Mouse (Mus musculus) heart, embryonic 14.5 days (tissue): ENCODE data around the gene Mtrf1l. TPM values are rescaled to one million over a fixed set of nuclear protein-coding genes. Genes with fewer than 3 reads are reported as not detected.

Source experiments
- ATAC-seq: fragments of 200-750 bp; cut with Nextera tagmentation; 2 replicates; pipeline ENCODE4 v1.8.0; 2017; ENCODE audit warnings: low read depth, moderate TSS enrichment; ENCODE audit not compliant: insufficient number of reproducible peaks, insufficient read depth, low FRiP score
- H3K27ac ChIP-seq, 2 experiments: fragments of 200-500 bp in 1 of 2; fragments of 300-500 bp in 1 of 2; sonication (generic) in 1 of 2; replicated peaks in 1 of 2; 2 replicates each; pipeline ENCODE4 v1.5.1; 2012 to 2014; ENCODE audit warnings: low read depth in 2 of 2, low read length in 2 of 2, control low read depth in 1 of 2, mild to moderate bottlenecking in 1 of 2, mixed read lengths in 1 of 2; ENCODE audit not compliant: control insufficient read depth in 1 of 2, insufficient read depth in 1 of 2
- H3K27me3 ChIP-seq: fragments of 300-500 bp; sonication (generic); 2 replicates; pipeline ENCODE4 v1.6.1; 2014; ENCODE audit warnings: mild to moderate bottlenecking, low read length, control low read depth; ENCODE audit not compliant: control insufficient read depth, insufficient read depth
- H3K36me3 ChIP-seq: fragments of 300-500 bp; sonication (generic); 2 replicates; pipeline ENCODE4 v1.6.1; 2014; ENCODE audit warnings: mild to moderate bottlenecking, control low read depth, low read length, mixed read lengths; ENCODE audit not compliant: control insufficient read depth, insufficient read depth
- H3K4me1 ChIP-seq, 2 experiments: fragments of 200-500 bp in 1 of 2; fragments of 300-500 bp in 1 of 2; sonication (generic) in 1 of 2; 2 replicates each; pipeline ENCODE4 v1.6.1; 2012 to 2014; ENCODE audit warnings: low read length in 2 of 2, control low read depth in 1 of 2, mixed read lengths in 1 of 2; ENCODE audit not compliant: control insufficient read depth in 2 of 2, insufficient read depth in 2 of 2
- H3K4me2 ChIP-seq: fragments of 300-500 bp; sonication (generic); 2 replicates; pipeline ENCODE4 v1.6.1; 2014; ENCODE audit warnings: mild to moderate bottlenecking, low read length
- H3K4me3 ChIP-seq, 2 experiments: fragments of 200-500 bp in 1 of 2; fragments of 300-500 bp in 1 of 2; sonication (generic) in 1 of 2; 2 replicates each; pipeline ENCODE4 v1.5.1; 2012 to 2014; ENCODE audit warnings: low read length in 2 of 2, mild to moderate bottlenecking in 2 of 2, control low read depth in 1 of 2, low read depth in 1 of 2, moderate library complexity in 1 of 2; ENCODE audit not compliant: control insufficient read depth in 1 of 2, insufficient read depth in 1 of 2
- H3K9ac ChIP-seq: fragments of 300-500 bp; sonication (generic); 2 replicates; pipeline ENCODE4 v1.6.1; 2014; ENCODE audit warnings: mild to moderate bottlenecking, low read length
- H3K9me3 ChIP-seq: fragments of 300-500 bp; sonication (generic); 2 replicates; pipeline ENCODE4 v1.6.1; 2016; ENCODE audit warnings: low read length, control low read depth; ENCODE audit not compliant: control insufficient read depth
- WGBS: fragments of 180-500 bp; shearing (Covaris S2); extraction: QIAGEN DNeasy Blood & Tissue Kit; methylation state at CpG from one replicate; pipeline ENCODE4 v1.1.7; 2014; 5-methylcytosine and 5-hydroxymethylcytosine counted together
- polyA plus RNA-seq: library from polyadenylated mRNA; unstranded; fragments of >200 nt; fragmentation: Nextera tagmentation; extraction: Ambion mirVana; gene quantifications from 2 replicates; pipeline ENCODE4 v1.2.1, GENCODE M21; 2014

The Mtrf1l gene
- polyA plus RNA-seq, 1 experiment from 2014 or later: 15.9 TPM

DNA sequence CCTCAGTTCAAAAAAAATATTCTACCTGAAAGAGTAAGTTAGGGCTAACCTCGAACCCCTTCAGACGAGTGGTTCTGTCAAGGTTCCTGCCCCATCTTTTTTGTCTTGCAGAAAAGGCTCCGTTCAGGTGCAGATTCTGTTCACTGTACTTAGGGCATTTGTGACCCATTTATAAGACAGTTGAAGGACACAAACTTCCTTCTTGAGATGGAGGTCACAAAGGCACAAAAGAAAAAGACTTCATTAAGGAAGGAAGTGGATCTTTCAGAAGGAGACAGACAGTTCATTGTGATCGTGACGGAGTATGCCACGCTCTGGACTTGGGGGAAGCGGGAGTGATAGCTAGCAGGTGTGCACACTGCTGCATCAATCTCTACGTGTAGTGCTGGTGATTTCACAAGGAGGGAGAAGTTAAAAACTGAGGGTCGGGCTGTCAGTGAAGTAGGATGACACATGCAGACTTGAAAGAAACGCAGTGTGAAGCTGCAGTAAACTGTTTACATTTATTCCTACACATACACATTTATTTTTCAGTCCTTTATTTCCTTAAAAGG lies 34.4 kb upstream of the Mtrf1l start:
- no peak overlapping the region for H3K4me2 ChIP-seq
- H3K9ac ChIP-seq: no peak overlapping the region
- 65% methylated on average over 10 of the region's 10 CpGs for WGBS
- no peak overlapping the region for H3K27ac ChIP-seq
- no peaks in the 10 kb centered on the region for H3K4me1 ChIP-seq
- no peak for ATAC-seq
- no peaks in the 10 kb centered on the region for H3K36me3 ChIP-seq
- H3K9me3 ChIP-seq: no peaks in the 10 kb centered on the region
- H3K27me3 ChIP-seq: no peaks in the 10 kb centered on the region
- H3K4me3 ChIP-seq: no peak overlapping the region

DNA sequence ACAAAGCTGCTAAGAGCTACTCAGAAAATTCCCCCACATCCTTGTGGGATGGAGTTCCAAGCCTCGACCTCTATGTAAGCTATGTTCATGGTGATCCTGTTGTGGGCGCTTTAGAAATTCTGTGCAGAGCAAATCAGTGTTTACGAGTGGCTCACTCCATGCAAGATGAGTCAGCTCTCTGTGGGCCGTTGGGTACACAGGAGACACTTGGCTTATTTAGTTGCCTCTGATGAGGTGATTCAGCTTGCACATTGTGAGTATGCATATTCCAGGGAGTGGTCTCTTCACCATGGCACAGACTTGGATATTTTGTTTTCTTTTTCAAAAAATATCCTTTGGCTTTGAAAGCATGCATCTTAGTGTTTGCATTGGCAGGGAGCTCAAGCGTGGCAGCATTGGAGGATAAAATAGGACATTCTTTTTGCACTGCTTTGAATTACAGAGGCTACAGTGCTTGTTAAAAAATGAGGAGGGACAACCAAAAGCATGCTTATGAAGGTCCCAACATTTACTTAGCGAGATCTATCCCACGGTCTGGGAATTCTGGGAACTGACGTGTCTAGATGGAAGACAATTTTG lies 29.7 kb upstream of the Mtrf1l start:
- WGBS: 87% methylated on average over 8 of the region's 8 CpGs
- Histone ChIP-seq H3K4me1 (no peaks in the 10 kb centered on the region), H3K9me3 (no peaks in the 10 kb centered on the region), H3K27me3 (no peaks in the 10 kb centered on the region), H3K9ac (no peak overlapping the region), H3K36me3 (no peaks in the 10 kb centered on the region), H3K4me2 (no peak overlapping the region), H3K27ac (no peak overlapping the region), H3K4me3 (no peak overlapping the region)
- no peak for ATAC-seq

DNA sequence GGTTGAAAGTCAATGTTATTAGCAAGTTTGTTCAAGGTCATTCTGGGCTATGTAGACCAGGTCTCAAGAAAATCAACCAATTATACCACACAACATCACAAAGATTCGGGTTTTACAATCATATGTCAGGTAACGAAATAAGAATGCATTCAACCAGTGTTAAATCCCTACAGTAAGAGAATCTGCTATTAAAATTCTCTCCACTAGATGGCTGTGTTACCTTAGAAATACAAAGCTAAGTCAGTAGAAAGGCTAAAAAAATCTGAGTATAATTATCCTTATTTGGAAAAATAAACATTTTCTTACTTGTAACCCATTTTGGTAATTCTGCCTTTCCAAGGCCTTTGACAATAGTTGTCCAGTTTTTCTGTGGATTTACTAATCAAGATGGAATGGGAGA lies 23.2 kb upstream of the Mtrf1l start:
- 29% methylated on average over 2 of the region's 2 CpGs for WGBS
- no peak for ATAC-seq
- no peaks in the 10 kb centered on the region for H3K27me3 ChIP-seq
- H3K9ac ChIP-seq: no peak overlapping the region
- H3K9me3 ChIP-seq: no peaks in the 10 kb centered on the region
- no peak overlapping the region for H3K27ac ChIP-seq
- no peak overlapping the region for H3K4me2 ChIP-seq
- no peak overlapping the region for H3K4me3 ChIP-seq
- no peaks in the 10 kb centered on the region for H3K4me1 ChIP-seq
- H3K36me3 ChIP-seq: no peaks in the 10 kb centered on the region

DNA sequence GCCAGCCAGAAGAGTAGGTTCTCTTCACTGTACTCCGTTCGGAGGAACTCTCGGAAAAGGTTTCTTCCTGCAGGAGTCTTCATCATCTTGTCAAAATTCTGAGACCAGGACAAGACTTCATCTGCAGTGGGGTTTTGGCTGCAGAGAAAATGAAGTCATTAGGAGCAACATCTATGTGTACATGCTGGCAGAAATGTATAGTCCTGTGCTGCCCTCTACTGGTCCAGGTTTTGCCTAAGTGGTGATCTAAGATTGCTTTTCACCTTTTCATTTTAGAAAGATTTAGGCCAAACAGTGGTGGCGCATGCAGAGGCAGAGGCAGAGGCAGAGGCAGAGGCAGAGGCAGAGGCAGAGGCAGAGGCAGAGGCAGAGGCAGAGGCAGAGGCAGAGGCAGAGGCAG lies 17.7 kb upstream of the Mtrf1l start:
- H3K27ac ChIP-seq: no peak overlapping the region
- no peak overlapping the region for H3K4me2 ChIP-seq
- H3K4me1 ChIP-seq: no peaks in the 10 kb centered on the region
- 78% methylated on average over 4 of the region's 4 CpGs for WGBS
- no peaks in the 10 kb centered on the region for H3K9me3 ChIP-seq
- no peak overlapping the region for H3K9ac ChIP-seq
- no peak for ATAC-seq
- H3K36me3 ChIP-seq: no peaks in the 10 kb centered on the region
- no peak overlapping the region for H3K4me3 ChIP-seq
- no peaks in the 10 kb centered on the region for H3K27me3 ChIP-seq

DNA sequence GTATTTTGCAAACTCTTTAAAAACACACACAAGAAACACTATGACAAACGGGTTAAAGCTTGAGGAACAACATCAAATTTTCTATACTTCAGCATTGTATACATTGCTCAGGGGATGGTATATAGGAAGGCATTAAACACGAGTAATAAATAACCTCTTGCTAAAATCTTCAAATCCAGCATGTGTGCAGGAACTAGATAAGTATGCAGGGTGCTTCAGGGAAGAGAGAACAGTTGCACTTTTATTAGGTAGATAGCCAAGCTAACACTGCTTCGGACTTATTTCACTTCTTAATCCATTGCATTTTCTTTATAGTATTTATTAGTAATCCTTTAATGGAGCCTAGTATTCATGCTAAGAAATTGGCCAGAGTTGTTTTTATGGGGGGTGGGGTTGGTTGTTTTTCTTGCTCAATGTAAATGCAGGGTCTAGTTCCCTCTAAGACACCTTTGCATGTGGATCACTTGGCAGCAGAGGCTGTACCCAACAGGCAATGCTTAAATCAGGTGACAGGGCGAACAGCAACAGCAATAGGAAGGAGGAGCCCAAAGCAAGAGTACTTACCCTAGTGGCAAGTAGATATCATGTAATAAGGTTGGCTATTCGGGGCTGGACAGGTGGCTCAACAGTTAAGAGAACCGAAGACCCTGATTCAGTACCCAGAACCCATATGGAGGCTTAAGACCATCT lies 2.8 kb upstream of the Mtrf1l start:
- WGBS: 62% methylated on average over 6 of the region's 6 CpGs
- Histone ChIP-seq H3K4me3 (no peak overlapping the region), H3K9me3 (no peaks in the 10 kb centered on the region), H3K36me3 (0 out of 2 replicates have a peak, but pooled peaks cover 4% of the 10 kb centered on the region), H3K4me2 (no peak overlapping the region), H3K4me1 (peaks cover 7 to 8% of the 10 kb centered on the region in 2 experiments), H3K27me3 (no peaks in the 10 kb centered on the region), H3K9ac (no peak overlapping the region), H3K27ac (no peak overlapping the region)
- no peak for ATAC-seq

DNA sequence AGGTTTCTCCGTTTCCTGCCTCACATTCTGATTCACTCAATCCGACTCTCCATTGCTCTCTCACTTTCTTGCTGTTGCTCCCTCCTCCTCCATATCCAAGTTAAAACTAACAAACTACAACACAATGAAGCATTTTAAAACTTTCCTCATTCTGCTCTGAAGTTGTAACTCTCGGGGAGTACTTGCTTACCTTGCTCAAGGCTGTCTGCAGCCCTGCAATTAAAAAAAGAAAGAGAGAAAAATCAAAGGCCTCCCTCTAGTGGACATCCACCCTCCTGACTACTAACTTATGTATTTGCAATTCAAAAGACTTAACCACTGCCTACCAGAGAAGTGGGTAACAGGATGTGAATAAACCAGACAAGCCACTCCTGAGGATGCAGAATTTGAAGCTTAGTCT lies 1.1 kb upstream of the Mtrf1l start:
- peaks cover 17% of the 10 kb centered on the region for H3K36me3 ChIP-seq
- WGBS: 0% methylated on average over 3 of the region's 3 CpGs
- peak overlapping the region; percentile 91 for H3K9ac ChIP-seq
- peak overlapping the region; percentile 95 to 96 for H3K27ac ChIP-seq
- no peak for ATAC-seq
- no peaks in the 10 kb centered on the region for H3K27me3 ChIP-seq
- peak overlapping the region; percentile 88 to 98 for H3K4me3 ChIP-seq
- peak overlapping the region; percentile 94 for H3K4me2 ChIP-seq
- peaks cover 7 to 8% of the 10 kb centered on the region in 2 experiments for H3K4me1 ChIP-seq
- H3K9me3 ChIP-seq: no peaks in the 10 kb centered on the region

DNA sequence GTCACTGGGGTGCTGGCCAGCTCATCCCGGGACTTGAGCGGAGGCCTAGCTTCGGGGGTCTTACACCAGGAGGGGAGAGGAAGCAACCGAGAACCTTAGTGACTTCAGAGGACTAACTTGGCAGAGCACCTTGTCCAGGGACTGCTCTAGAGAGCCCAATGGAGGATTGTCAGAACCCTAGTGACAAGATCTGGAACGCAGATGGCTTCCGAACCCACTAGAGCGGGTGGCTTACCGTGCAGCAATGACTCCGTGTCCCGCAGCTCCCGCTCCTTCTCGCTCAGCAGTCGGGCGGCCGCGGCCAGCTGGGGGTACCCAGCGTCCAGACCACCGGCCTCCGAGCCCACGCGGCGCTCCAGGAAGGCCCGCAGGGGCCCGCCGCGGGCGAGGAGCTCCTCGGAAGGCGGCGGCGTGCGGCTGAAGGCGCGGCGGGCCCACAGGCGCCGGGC lies 395 bp downstream of the Mtrf1l start:
- peak; percentile 1; the same call in 1 of the 2 replicates for ATAC-seq

More for the DNA sequence above, 395 bp downstream of the Mtrf1l start:
- Histone ChIP-seq H3K9me3 (no peaks in the 10 kb centered on the region), H3K27me3 (no peaks in the 10 kb centered on the region), H3K4me1 (peaks cover 7 to 8% of the 10 kb centered on the region in 2 experiments), H3K27ac (peak overlapping the region; percentile 72 to 95), H3K9ac (peak overlapping the region; percentile 91), H3K4me3 (peak overlapping the region; percentile 88 to 98), H3K4me2 (peak overlapping the region; percentile 67), H3K36me3 (peaks cover 32% of the 10 kb centered on the region)
- under 1% methylated on average over 37 of the region's 37 CpGs for WGBS
